Mouse (Mus musculus) megakaryocyte, adult 5-6 weeks (primary cell): ENCODE measurements around the gene Fzd9. TPM values are rescaled to one million over a fixed set of nuclear protein-coding genes. Genes with fewer than 3 reads are reported as not detected.
"Not testable (repeated sequence)": the region's sequence is repeated elsewhere in the genome, so short reads cannot be mapped to it uniquely, and the experiment has no call there.

Source experiments
- ATAC-seq: 2 replicates; pipeline ENCODE4 v1.8.0; 2016; ENCODE audit warnings: mild to moderate bottlenecking, inconsistent platforms; ENCODE audit not compliant: poor library complexity, severe bottlenecking
- total RNA-seq, 2 experiments: library from RNA; stranded (forward) in 1 of 2; stranded (reverse) in 1 of 2; fragments of 153-499, 151-499 nt in 1 of 2; fragments of 221-1000, 200-1000 nt in 1 of 2; gene quantifications; 2 replicates each; pipeline versions ENCODE4 v1.2.3 to v1.2.4; 2015 to 2017

Fzd9 gene
- total RNA-seq, 2 experiments from 2014 or later = 0.26 TPM; not detected in 1

- ATAC-seq = no peak
Measured at GRCm38 (mm10) chr5:135248956-135249676, 1.9 kb downstream of the Fzd9 start.

- no peak for ATAC-seq
Measured at GRCm38 (mm10) chr5:135247337-135247736, 3.7 kb downstream of the Fzd9 start.

- no peak for ATAC-seq
Measured at GRCm38 (mm10) chr5:135246531-135246930, 4.5 kb downstream of the Fzd9 start.

GRCm38 (mm10) chr5:135243166-135243565, 7.9 kb downstream of the Fzd9 start:
- no peak for ATAC-seq

GRCm38 (mm10) chr5:135242608-135243007, 8.4 kb downstream of the Fzd9 start:
- ATAC-seq = no peak

- ATAC-seq = no peak
Measured at GRCm38 (mm10) chr5:135242136-135242535, 8.9 kb downstream of the Fzd9 start.

GRCm38 (mm10) chr5:135241474-135241873, 9.6 kb downstream of the Fzd9 start:
- ATAC-seq = no peak

- ATAC-seq = no peak
Measured at GRCm38 (mm10) chr5:135238832-135239231, 12.2 kb downstream of the Fzd9 start.

GRCm38 (mm10) chr5:135236571-135236970, 14.5 kb downstream of the Fzd9 start:
- ATAC-seq = no peak

GRCm38 (mm10) chr5:135233166-135233920, 17.7 kb downstream of the Fzd9 start:
- ATAC-seq = no peak

GRCm38 (mm10) chr5:135230186-135230585, 20.8 kb downstream of the Fzd9 start:
- ATAC-seq = no peak

GRCm38 (mm10) chr5:135225879-135226278, 25.2 kb downstream of the Fzd9 start:
- ATAC-seq = not testable (repeated sequence)

GRCm38 (mm10) chr5:135224169-135224568, 26.9 kb downstream of the Fzd9 start:
- no peak for ATAC-seq

GRCm38 (mm10) chr5:135222066-135222465, 29.0 kb downstream of the Fzd9 start:
- no peak for ATAC-seq

- no peak for ATAC-seq
Measured at GRCm38 (mm10) chr5:135220941-135221340, 30.1 kb downstream of the Fzd9 start.

- no peak for ATAC-seq
Measured at GRCm38 (mm10) chr5:135216871-135217270, 34.2 kb downstream of the Fzd9 start.

- ATAC-seq = no peak
Measured at GRCm38 (mm10) chr5:135208197-135208596, 42.8 kb downstream of the Fzd9 start.

- no peak for ATAC-seq
Measured at GRCm38 (mm10) chr5:135202763-135203162, 48.3 kb downstream of the Fzd9 start.
